Mouse (Mus musculus): ENCODE data around the gene Cdc14a. TPM values are rescaled to one million over a fixed set of nuclear protein-coding genes. Genes with fewer than 3 reads are reported as not detected.

Cdc14a gene
- polyA plus RNA-seq, 1 experiment, result 8.0 TPM

- H3K4me3 ChIP-seq (ENCODE audit: control insufficient read depth, insufficient read depth, low read length), result no peak overlapping the region
- H3K27ac ChIP-seq (ENCODE audit: control insufficient read depth, insufficient read depth, low read length), result no peak overlapping the region
- TF ChIP-seq POLR2A (IDR thresholded peaks at IDR 0.05; ENCODE audit: control insufficient read depth, extremely low read depth, insufficient read depth, low read length, poor library complexity) (no peak), CTCF (IDR thresholded peaks at IDR 0.05; ENCODE audit: borderline replicate concordance, control insufficient read depth, extremely low read depth, insufficient read depth, low read length, poor library complexity) (no peak)
- H3K4me1 ChIP-seq (replicated peaks; ENCODE audit: control insufficient read depth, insufficient read depth, low read length), result no peaks in the 10 kb centered on the region
- no peaks in the 10 kb centered on the region for H3K27me3 ChIP-seq (ENCODE audit: control insufficient read depth, insufficient read depth, low read length)
- no peaks in the 10 kb centered on the region for H3K36me3 ChIP-seq (ENCODE audit: control insufficient read depth, insufficient read depth, low read length)
- DNase-seq, result no peak
Observed at GRCm38 (mm10) chr3:116386886-116387285, 36.9 kb downstream of the Cdc14a start.

GRCm38 (mm10) chr3:116386342-116386741 is 37.5 kb downstream of the Cdc14a start:
- TF ChIP-seq CTCF (IDR thresholded peaks at IDR 0.05; ENCODE audit: borderline replicate concordance, control insufficient read depth, extremely low read depth, insufficient read depth, low read length, poor library complexity), result no peak
- TF ChIP-seq POLR2A (IDR thresholded peaks at IDR 0.05; ENCODE audit: control insufficient read depth, extremely low read depth, insufficient read depth, low read length, poor library complexity), result no peak
- no peak for DNase-seq
- no peak overlapping the region for H3K27ac ChIP-seq (ENCODE audit: control insufficient read depth, insufficient read depth, low read length)
- no peaks in the 10 kb centered on the region for H3K4me1 ChIP-seq (replicated peaks; ENCODE audit: control insufficient read depth, insufficient read depth, low read length)
- H3K36me3 ChIP-seq (ENCODE audit: control insufficient read depth, insufficient read depth, low read length), result no peaks in the 10 kb centered on the region
- 93% methylated on average over 6 of the region's 6 CpGs for WGBS
- no peaks in the 10 kb centered on the region for H3K27me3 ChIP-seq (ENCODE audit: control insufficient read depth, insufficient read depth, low read length)
- no peak overlapping the region for H3K4me3 ChIP-seq (ENCODE audit: control insufficient read depth, insufficient read depth, low read length)

GRCm38 (mm10) chr3:116384319-116384718 is 39.5 kb downstream of the Cdc14a start:
- Histone ChIP-seq H3K27ac (ENCODE audit: control insufficient read depth, insufficient read depth, low read length) (no peak overlapping the region), H3K4me3 (ENCODE audit: control insufficient read depth, insufficient read depth, low read length) (no peak overlapping the region), H3K36me3 (ENCODE audit: control insufficient read depth, insufficient read depth, low read length) (no peaks in the 10 kb centered on the region), H3K4me1 (replicated peaks; ENCODE audit: control insufficient read depth, insufficient read depth, low read length) (peaks cover 6% of the 10 kb centered on the region), H3K27me3 (ENCODE audit: control insufficient read depth, insufficient read depth, low read length) (no peaks in the 10 kb centered on the region)
- DNase-seq, result no peak
- 59% methylated on average over 7 of the region's 7 CpGs for WGBS
- TF ChIP-seq POLR2A (IDR thresholded peaks at IDR 0.05; ENCODE audit: control insufficient read depth, extremely low read depth, insufficient read depth, low read length, poor library complexity) (no peak), CTCF (IDR thresholded peaks at IDR 0.05; ENCODE audit: borderline replicate concordance, control insufficient read depth, extremely low read depth, insufficient read depth, low read length, poor library complexity) (no peak)

GRCm38 (mm10) chr3:116380319-116380718 is 43.5 kb downstream of the Cdc14a start:
- no peak for TF ChIP-seq POLR2A (IDR thresholded peaks at IDR 0.05; ENCODE audit: control insufficient read depth, extremely low read depth, insufficient read depth, low read length, poor library complexity)
- no peak for TF ChIP-seq CTCF (IDR thresholded peaks at IDR 0.05; ENCODE audit: borderline replicate concordance, control insufficient read depth, extremely low read depth, insufficient read depth, low read length, poor library complexity)
- 52% methylated on average over 9 of the region's 9 CpGs for WGBS
- Histone ChIP-seq H3K36me3 (ENCODE audit: control insufficient read depth, insufficient read depth, low read length) (no peaks in the 10 kb centered on the region), H3K27ac (ENCODE audit: control insufficient read depth, insufficient read depth, low read length) (no peak overlapping the region), H3K4me1 (replicated peaks; ENCODE audit: control insufficient read depth, insufficient read depth, low read length) (peaks cover 6% of the 10 kb centered on the region), H3K27me3 (ENCODE audit: control insufficient read depth, insufficient read depth, low read length) (no peaks in the 10 kb centered on the region), H3K4me3 (ENCODE audit: control insufficient read depth, insufficient read depth, low read length) (no peak overlapping the region)
- DNase-seq, result no peak

GRCm38 (mm10) chr3:116375442-116375841 is 48.4 kb downstream of the Cdc14a start:
- no peak for DNase-seq
- TF ChIP-seq CTCF (IDR thresholded peaks at IDR 0.05; ENCODE audit: borderline replicate concordance, control insufficient read depth, extremely low read depth, insufficient read depth, low read length, poor library complexity) (no peak), POLR2A (IDR thresholded peaks at IDR 0.05; ENCODE audit: control insufficient read depth, extremely low read depth, insufficient read depth, low read length, poor library complexity) (no peak)
- no peak overlapping the region for H3K4me3 ChIP-seq (ENCODE audit: control insufficient read depth, insufficient read depth, low read length)
- H3K27ac ChIP-seq (ENCODE audit: control insufficient read depth, insufficient read depth, low read length), result no peak overlapping the region
- H3K36me3 ChIP-seq (ENCODE audit: control insufficient read depth, insufficient read depth, low read length), result no peaks in the 10 kb centered on the region
- H3K27me3 ChIP-seq (ENCODE audit: control insufficient read depth, insufficient read depth, low read length), result no peaks in the 10 kb centered on the region
- 95% methylated on average over 2 of the region's 2 CpGs for whole genome bisulfite sequencing
- H3K4me1 ChIP-seq (replicated peaks; ENCODE audit: control insufficient read depth, insufficient read depth, low read length), result peaks cover 3% of the 10 kb centered on the region; the same call in 1 of the 2 replicates

- H3K27ac ChIP-seq (ENCODE audit: control insufficient read depth, insufficient read depth, low read length), result no peak overlapping the region
- 66% methylated on average over 5 of the region's 5 CpGs for WGBS
- no peak overlapping the region for H3K4me3 ChIP-seq (ENCODE audit: control insufficient read depth, insufficient read depth, low read length)
- no peak for DNase-seq
- H3K4me1 ChIP-seq (replicated peaks; ENCODE audit: control insufficient read depth, insufficient read depth, low read length), result peaks cover 2% of the 10 kb centered on the region; the same call in 1 of the 2 replicates
- no peak for TF ChIP-seq CTCF (IDR thresholded peaks at IDR 0.05; ENCODE audit: borderline replicate concordance, control insufficient read depth, extremely low read depth, insufficient read depth, low read length, poor library complexity)
- TF ChIP-seq POLR2A (IDR thresholded peaks at IDR 0.05; ENCODE audit: control insufficient read depth, extremely low read depth, insufficient read depth, low read length, poor library complexity), result no peak
- no peaks in the 10 kb centered on the region for H3K36me3 ChIP-seq (ENCODE audit: control insufficient read depth, insufficient read depth, low read length)
- H3K27me3 ChIP-seq (ENCODE audit: control insufficient read depth, insufficient read depth, low read length), result no peaks in the 10 kb centered on the region
Observed at GRCm38 (mm10) chr3:116374486-116374885, 49.3 kb downstream of the Cdc14a start.

GRCm38 (mm10) chr3:116373196-116373595 is 50.6 kb downstream of the Cdc14a start:
- no peak for DNase-seq
- H3K36me3 ChIP-seq (ENCODE audit: control insufficient read depth, insufficient read depth, low read length), result no peaks in the 10 kb centered on the region
- H3K4me3 ChIP-seq (ENCODE audit: control insufficient read depth, insufficient read depth, low read length), result no peak overlapping the region
- no peaks in the 10 kb centered on the region for H3K27me3 ChIP-seq (ENCODE audit: control insufficient read depth, insufficient read depth, low read length)
- TF ChIP-seq CTCF (IDR thresholded peaks at IDR 0.05; ENCODE audit: borderline replicate concordance, control insufficient read depth, extremely low read depth, insufficient read depth, low read length, poor library complexity), result no peak
- no peak for TF ChIP-seq POLR2A (IDR thresholded peaks at IDR 0.05; ENCODE audit: control insufficient read depth, extremely low read depth, insufficient read depth, low read length, poor library complexity)
- peaks cover 2% of the 10 kb centered on the region; the same call in 1 of the 2 replicates for H3K4me1 ChIP-seq (replicated peaks; ENCODE audit: control insufficient read depth, insufficient read depth, low read length)
- no peak overlapping the region for H3K27ac ChIP-seq (ENCODE audit: control insufficient read depth, insufficient read depth, low read length)
- 70% methylated on average over 6 of the region's 6 CpGs for WGBS

Data from thymus, adult 2 months (tissue).